Mouse (Mus musculus) naive thymus-derived CD4-positive, alpha-beta T cell, adult 2 months (primary cell): ENCODE results near the gene Odf3l1.
A peak's percentile ranks its signal among the peaks of the same experiment; 100 is the strongest.

Experiments
- DNase-seq: peaks from one replicate; pipeline ENCODE4 v3.0.0-alpha.2; 2011; ENCODE audit warnings: low read depth

The Odf3l1 gene

DNA sequence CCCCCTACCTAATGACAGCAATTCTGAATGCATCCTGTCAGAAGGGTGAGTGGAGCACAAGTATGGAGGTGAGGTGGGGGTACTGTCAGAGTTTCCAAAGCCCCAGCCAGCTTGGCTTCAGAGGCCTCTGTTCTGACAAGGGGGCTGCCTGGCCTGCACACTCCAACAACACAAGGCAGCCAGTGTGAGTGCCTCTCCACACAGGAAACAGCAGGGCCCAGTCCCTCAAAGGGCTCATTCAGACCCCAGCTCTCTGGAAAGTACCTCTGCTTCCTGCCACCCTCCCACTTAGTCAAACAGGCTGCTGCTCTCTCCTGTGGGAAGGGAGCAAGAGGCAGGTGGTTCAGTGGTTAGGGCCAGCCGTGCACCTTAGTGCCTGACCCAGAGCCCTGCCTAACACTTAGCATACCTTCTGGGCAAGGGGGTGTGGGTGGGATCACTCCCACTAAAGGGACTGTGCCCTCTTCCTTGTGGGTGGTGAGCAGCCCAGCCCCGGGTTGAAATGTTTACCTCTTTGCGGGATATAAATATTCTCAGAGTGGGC, 17.1 kb upstream of the Odf3l1 start:
- no peak for DNase-seq

- no peak for DNase-seq
These were observed 16.3 kb upstream of the Odf3l1 start for GRCm38 (mm10) chr9:56880790-56881189.

GRCm38 (mm10) chr9:56877284-56877683, 12.8 kb upstream of the Odf3l1 start:
- DNase-seq = no peak

GRCm38 (mm10) chr9:56876784-56877183, 12.3 kb upstream of the Odf3l1 start:
- no peak for DNase-seq

- DNase-seq = no peak
These were observed 8.6 kb upstream of the Odf3l1 start for GRCm38 (mm10) chr9:56873097-56873496.

GRCm38 (mm10) chr9:56872105-56872903, 7.8 kb upstream of the Odf3l1 start:
- DNase-seq = no peak

- no peak for DNase-seq
These were observed 6.7 kb upstream of the Odf3l1 start for GRCm38 (mm10) chr9:56871191-56871590.

- DNase-seq = no peak
These were observed 6.3 kb upstream of the Odf3l1 start for GRCm38 (mm10) chr9:56870778-56871177.

DNA sequence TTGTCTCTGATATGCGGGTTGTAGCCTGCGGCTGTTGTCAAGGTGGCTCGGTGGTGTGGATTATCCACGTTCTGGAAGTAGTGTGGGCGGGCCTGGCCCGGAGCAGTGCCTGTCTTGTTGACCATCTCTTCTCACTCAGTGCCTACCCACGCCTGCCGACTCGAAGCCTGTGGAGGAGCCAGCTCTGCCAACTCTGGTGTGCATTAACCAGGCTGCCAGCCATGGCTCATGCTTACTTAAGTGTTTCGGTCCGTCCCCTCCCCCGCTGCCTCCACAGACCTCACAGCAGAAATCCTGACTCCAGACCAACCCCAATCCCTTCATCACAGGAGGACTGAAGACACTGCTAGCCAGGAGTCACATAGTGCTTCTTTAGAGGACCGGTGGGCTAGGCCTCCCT, 5.1 kb upstream of the Odf3l1 start:
- DNase-seq = no peak

GRCm38 (mm10) chr9:56868292-56868691, 3.8 kb upstream of the Odf3l1 start:
- DNase-seq = no peak

GRCm38 (mm10) chr9:56866430-56866829, 2.0 kb upstream of the Odf3l1 start:
- DNase-seq = no peak

DNA sequence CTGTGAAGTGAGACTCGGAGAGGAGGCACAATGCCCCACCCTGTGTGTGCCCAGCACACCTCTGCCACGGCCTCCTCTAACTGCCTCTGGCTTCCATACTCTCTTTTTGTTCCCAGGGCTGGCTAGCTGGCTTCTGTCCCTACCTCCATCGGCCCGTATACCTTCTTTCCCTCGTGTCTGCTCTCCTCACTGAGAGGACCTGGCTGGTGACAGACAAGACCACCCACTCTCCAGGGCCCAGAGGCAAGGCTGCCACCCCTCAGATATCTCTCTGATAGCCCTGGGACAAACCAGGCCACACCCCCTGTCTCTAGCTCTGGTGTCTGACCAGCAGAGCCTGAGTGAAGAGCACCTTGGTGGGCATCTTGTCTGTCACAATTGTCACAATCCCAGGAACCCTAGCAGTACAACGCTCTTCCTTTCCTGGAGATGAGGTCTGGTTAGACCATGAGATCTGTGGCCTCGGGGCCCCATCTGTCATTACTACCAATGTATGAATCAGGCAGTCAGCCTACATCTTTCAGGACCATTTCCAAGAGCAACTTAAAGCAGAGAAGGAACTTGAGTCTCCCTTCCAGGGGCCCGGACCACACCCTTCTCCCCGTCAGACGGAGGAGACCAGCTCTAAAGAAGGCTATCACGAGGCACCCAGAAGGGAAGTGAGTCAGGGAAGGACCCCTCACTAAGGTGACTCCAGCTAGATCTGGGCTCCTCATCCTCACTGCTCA, 1.4 kb upstream of the Odf3l1 start:
- DNase-seq = no peak

GRCm38 (mm10) chr9:56864832-56865231, 353 bp upstream of the Odf3l1 start, which contains the start of gene Cspg4:
Cspg4 (plus strand) TSS chr9:56865033.
- no peak for DNase-seq

- no peak for DNase-seq
These were observed 1.6 kb downstream of the Odf3l1 start for GRCm38 (mm10) chr9:56862863-56863262.

GRCm38 (mm10) chr9:56860486-56861269, 3.8 kb downstream of the Odf3l1 start:
- DNase-seq = no peak

DNA sequence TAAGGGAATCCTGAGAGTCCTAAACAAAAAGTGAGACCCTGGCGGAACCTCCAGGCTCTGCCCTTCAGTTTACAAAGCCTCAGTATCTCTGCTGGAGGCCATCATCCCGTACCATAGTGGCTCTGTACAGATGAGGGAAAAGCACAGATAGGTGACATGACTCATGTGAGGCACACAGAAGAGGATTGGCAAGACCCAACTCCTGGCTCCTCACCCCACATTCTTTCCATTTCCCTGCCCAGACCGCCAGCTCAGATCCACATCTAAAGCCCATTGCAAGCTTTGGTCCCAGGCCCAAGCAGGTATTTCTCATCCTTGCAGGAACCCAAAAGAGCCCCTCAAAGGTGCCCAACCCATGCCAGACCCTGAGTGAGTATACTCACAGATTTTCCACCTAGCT, 4.4 kb downstream of the Odf3l1 start:
- DNase-seq = no peak

DNA sequence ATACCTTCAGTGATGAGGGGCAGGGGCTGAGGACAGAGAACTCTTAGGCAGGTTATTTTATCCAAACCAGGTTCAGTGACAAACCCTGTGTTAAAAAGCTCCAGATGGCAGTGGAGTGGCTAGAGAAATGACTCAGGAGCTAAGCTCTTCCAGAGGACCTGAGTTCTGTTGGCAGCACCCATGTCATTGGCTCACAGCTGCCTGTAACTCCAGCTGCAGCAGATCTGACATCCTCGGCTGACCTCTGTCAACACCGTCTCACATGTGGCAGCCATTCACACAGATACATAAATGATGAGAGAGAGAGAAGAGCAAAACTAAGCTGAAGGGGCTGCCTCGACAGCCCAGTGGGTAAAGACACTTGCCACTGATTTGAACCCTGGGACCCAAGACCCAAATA, 7.0 kb downstream of the Odf3l1 start:
- DNase-seq = no peak

DNA sequence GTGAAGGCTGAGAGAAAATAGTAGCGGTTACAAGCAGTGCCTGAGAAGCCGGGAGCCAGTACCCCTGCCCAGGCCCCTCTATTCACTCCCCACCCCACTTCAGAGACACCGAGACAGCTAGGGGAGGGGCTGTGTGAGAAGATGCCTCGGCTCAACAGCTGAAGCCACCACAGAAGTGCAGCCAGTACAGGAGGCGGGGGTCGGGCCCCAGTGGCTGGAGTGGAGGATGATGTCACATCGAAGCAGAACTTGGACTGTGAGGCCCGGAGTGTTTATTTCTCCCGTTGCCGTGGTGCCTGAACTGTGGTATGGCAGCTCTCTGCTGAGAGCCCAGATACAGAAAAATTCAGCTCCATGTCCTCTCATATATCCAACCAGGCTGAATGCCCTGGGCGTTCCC, 12.7 kb downstream of the Odf3l1 start:
- no peak for DNase-seq

GRCm38 (mm10) chr9:56850905-56851252, 13.6 kb downstream of the Odf3l1 start:
- DNase-seq = no peak

DNA sequence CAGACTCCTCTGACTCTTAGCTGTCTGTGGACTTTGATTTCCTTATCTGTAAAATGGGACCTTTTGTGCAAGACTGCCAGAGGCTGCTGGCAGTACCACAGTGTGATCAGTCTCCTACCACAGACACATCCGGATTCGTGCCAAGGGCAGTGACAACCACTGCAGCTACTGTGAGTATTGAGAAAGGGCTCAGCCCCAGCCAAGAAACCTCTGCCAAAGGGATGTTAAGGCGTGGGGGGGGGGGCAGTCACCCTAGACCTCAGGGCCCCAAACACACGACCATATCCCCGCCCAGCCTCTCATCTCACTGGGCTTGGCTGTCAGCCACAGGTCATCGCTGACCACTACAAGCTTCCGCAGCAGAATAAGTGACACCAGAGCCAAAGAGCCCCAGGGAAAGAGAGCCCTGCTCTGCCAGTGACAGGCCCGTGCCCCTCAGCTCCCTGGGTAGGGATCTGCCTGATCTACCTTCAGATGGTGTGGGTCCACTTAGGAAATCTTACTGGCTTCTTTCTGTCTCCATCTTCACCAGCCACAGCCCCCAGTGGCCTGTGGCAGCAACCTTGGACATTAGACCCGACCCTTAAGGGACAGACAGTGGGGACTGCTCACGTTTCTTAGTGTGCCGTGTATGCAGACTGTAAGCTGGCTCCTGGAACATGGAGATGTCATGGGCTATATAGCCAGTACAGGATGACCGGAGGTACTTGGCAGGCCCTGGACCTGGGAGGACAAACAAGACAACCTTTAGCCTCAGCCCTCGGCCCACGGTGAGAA, 14.2 kb downstream of the Odf3l1 start:
- no peak for DNase-seq

GRCm38 (mm10) chr9:56847523-56847922, 17.0 kb downstream of the Odf3l1 start:
- DNase-seq = peak; percentile 48

GRCm38 (mm10) chr9:56844644-56845043, 19.8 kb downstream of the Odf3l1 start:
- no peak for DNase-seq
